Mouse (Mus musculus) lung, postnatal 0 days (tissue): Measurements from ENCODE around the gene Pcbp4.

Experiments used
- CTCF ChIP-seq: IDR thresholded peaks from 2 replicates; pipeline ENCODE4 v1.5.1; 2016; ENCODE audit warnings: antibody characterized with exemption, mild to moderate bottlenecking
- EP300 ChIP-seq: IDR thresholded peaks from 2 replicates; pipeline ENCODE4 v1.6.1; 2016; ENCODE audit warnings: antibody characterized with exemption, mild to moderate bottlenecking, control low read depth

GRCm38 (mm10) chr9:106499667-106500066, 46.6 kb downstream of the Pcbp4 start, which contains the start of gene Iqcf1:
- TF ChIP-seq CTCF (no peak), EP300 (no peak)
